22 mouse cellular contexts compared by ENCODE assay signal in the genomic region with DNA sequence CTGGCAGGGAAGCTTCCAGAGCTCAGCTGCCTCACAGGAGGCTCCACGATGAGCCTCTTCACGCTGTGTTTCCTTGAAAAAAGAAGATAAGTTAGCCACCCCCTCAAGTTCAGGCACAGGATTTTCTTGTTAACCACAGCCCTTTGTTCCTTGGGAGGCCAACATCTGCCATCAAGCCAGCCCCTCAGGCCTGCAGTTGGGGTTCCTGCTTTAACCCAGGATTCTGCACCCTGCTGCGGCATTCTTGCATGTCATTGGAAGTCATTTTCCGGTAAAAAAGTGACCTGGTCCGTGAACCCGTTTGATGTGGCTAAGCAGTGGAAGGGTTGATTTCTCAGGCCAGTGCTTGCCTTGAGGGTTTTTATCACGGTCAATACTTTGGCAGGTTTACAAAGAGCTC. TPM values are rescaled to one million over a fixed set of nuclear protein-coding genes. Genes with fewer than 3 reads are reported as not detected.
DNase-seq lines count a peak whose midpoint lies in the region; ATAC-seq and TF ChIP-seq lines count a peak whose summit lies in the region.
"Had no signal": no experiment of that assay in that cellular context is flagged by ENCODE, and none has a peak within 500 bp of the region (broad histone marks: within the 10 kb centered on the region; RNA-seq: fewer than 3 reads in every experiment).

No protein-coding gene starts in this region.

- no peak for TF ChIP-seq POLR2A in limb, embryonic 14.5 days (IDR thresholded peaks at IDR 0.05; ENCODE audit: borderline replicate concordance, extremely low read depth, insufficient read depth, insufficient read length)
- no peak for TF ChIP-seq POLR2A in heart, adult 2 months (IDR thresholded peaks at IDR 0.05; ENCODE audit: insufficient read depth, low read depth, low read length)

- intact Hi-C loops in heart, adult 2 months (cut with DNase I), result loop anchor here (5.0 kb wide), 1 partner anchor 57 kb away; no protein-coding TSS in a partner anchor

- H3K4me2 ChIP-seq in hindbrain, embryonic 14.5 days (replicated peaks), result no peak overlapping the region
- H3K4me2 ChIP-seq in limb, embryonic 13.5 days (replicated peaks), result no peak overlapping the region
- no peak overlapping the region for H3K4me2 ChIP-seq in limb, embryonic 14.5 days (replicated peaks; ENCODE audit: low read depth, low read length, severe bottlenecking)
- H3K4me2 ChIP-seq: forebrain, embryonic 12.5 days; heart, embryonic 12.5 days; liver, embryonic 13.5 days had no signal

- peaks cover 20% of the 10 kb centered on the region for H3K36me3 ChIP-seq in hindbrain, embryonic 10.5 days
- peaks cover 51% of the 10 kb centered on the region for H3K36me3 ChIP-seq in hindbrain, embryonic 14.5 days (replicated peaks; ENCODE audit: control insufficient read depth, insufficient read depth)
- H3K36me3 ChIP-seq in limb, embryonic 13.5 days, result peaks cover 49% of the 10 kb centered on the region
- H3K36me3 ChIP-seq in limb, embryonic 10.5 days, result peaks cover 30% of the 10 kb centered on the region
- H3K36me3 ChIP-seq in limb, embryonic 14.5 days (ENCODE audit: control insufficient read depth, insufficient read depth, low read length), result peaks cover 24% of the 10 kb centered on the region
- H3K36me3 ChIP-seq in heart, adult 2 months (ENCODE audit: control insufficient read depth, insufficient read depth, low read length), result no peaks in the 10 kb centered on the region; the same call in 1 of the 2 replicates

- peak overlapping the region; percentile 43; the same call in 1 of the 2 replicates for H3K27ac ChIP-seq in hindbrain, embryonic 10.5 days
- no peak overlapping the region for H3K27ac ChIP-seq in hindbrain, embryonic 14.5 days
- H3K27ac ChIP-seq in limb, embryonic 13.5 days, result peak overlapping the region; percentile 22; the same call in 1 of the 2 replicates
- no peak overlapping the region; the same call in 1 of the 2 replicates for H3K27ac ChIP-seq in limb, embryonic 10.5 days
- H3K27ac ChIP-seq in limb, embryonic 14.5 days (replicated peaks; ENCODE audit: low read depth, low read length), result no peak overlapping the region
- no peak overlapping the region for H3K27ac ChIP-seq in heart, adult 2 months
- H3K27ac ChIP-seq: forebrain, embryonic 12.5 days; liver, embryonic 13.5 days; stomach, postnatal 0 days had no signal

- H3K9ac ChIP-seq in hindbrain, embryonic 14.5 days, result no peak overlapping the region
- H3K9ac ChIP-seq in limb, embryonic 13.5 days, result no peak overlapping the region
- peak overlapping the region; percentile 18; the same call in 1 of the 2 replicates for H3K9ac ChIP-seq in limb, embryonic 14.5 days (ENCODE audit: low read depth, low read length, severe bottlenecking)
- H3K9ac ChIP-seq in heart, adult 2 months (ENCODE audit: low read depth, low read length), result no peak overlapping the region
- H3K9ac ChIP-seq: forebrain, embryonic 12.5 days; heart, embryonic 12.5 days; liver, embryonic 13.5 days had no signal

- ATAC-seq in hindbrain, embryonic 14.5 days (ENCODE audit: low FRiP score), result no peak
- no peak for ATAC-seq in limb, embryonic 13.5 days (ENCODE audit: low FRiP score, low read depth)
- no peak for ATAC-seq in limb, embryonic 14.5 days (ENCODE audit: low FRiP score, low read depth)

- no peaks in the 10 kb centered on the region for H3K27me3 ChIP-seq in hindbrain, embryonic 10.5 days (ENCODE audit: insufficient read depth, poor library complexity, severe bottlenecking)
- no peaks in the 10 kb centered on the region for H3K27me3 ChIP-seq in hindbrain, embryonic 14.5 days (ENCODE audit: control insufficient read depth, insufficient read depth, low read length)
- no peaks in the 10 kb centered on the region for H3K27me3 ChIP-seq in limb, embryonic 13.5 days
- no peaks in the 10 kb centered on the region for H3K27me3 ChIP-seq in limb, embryonic 10.5 days (ENCODE audit: low read depth, poor library complexity, severe bottlenecking)
- no peaks in the 10 kb centered on the region for H3K27me3 ChIP-seq in limb, embryonic 14.5 days (ENCODE audit: control insufficient read depth, insufficient read depth, low read length)
- no peaks in the 10 kb centered on the region for H3K27me3 ChIP-seq in heart, adult 2 months (ENCODE audit: control insufficient read depth, insufficient read depth, low read length)
- H3K27me3 ChIP-seq: forebrain, embryonic 12.5 days; heart, embryonic 12.5 days; liver, embryonic 13.5 days had no signal

- H3K4me1 ChIP-seq in hindbrain, embryonic 10.5 days (replicated peaks), result peaks cover 33% of the 10 kb centered on the region
- no peaks in the 10 kb centered on the region for H3K4me1 ChIP-seq in hindbrain, embryonic 14.5 days (replicated peaks; ENCODE audit: control insufficient read depth, insufficient read depth, low read length)
- peaks cover 5% of the 10 kb centered on the region; the same call in 1 of the 2 replicates for H3K4me1 ChIP-seq in limb, embryonic 13.5 days
- peaks cover 6% of the 10 kb centered on the region for H3K4me1 ChIP-seq in limb, embryonic 10.5 days
- no peaks in the 10 kb centered on the region for H3K4me1 ChIP-seq in limb, embryonic 14.5 days (ENCODE audit: control insufficient read depth, insufficient read depth, low read length)
- peaks cover 7% of the 10 kb centered on the region for H3K4me1 ChIP-seq in heart, adult 2 months (ENCODE audit: control insufficient read depth, insufficient read depth, low read length)

- no peak for TF ChIP-seq CTCF in heart, adult 2 months (IDR thresholded peaks at IDR 0.05)

- TF ChIP-seq EP300 in heart, adult 2 months (IDR thresholded peaks at IDR 0.05; ENCODE audit: insufficient read depth, low read depth, low read length), result no peak

- H3K9me3 ChIP-seq in hindbrain, embryonic 10.5 days, result no peaks in the 10 kb centered on the region
- no peaks in the 10 kb centered on the region for H3K9me3 ChIP-seq in hindbrain, embryonic 14.5 days (ENCODE audit: control insufficient read depth, low read length)
- no peaks in the 10 kb centered on the region for H3K9me3 ChIP-seq in limb, embryonic 13.5 days
- no peaks in the 10 kb centered on the region for H3K9me3 ChIP-seq in limb, embryonic 10.5 days (replicated peaks)
- H3K9me3 ChIP-seq in limb, embryonic 14.5 days (ENCODE audit: control insufficient read depth, low read length), result no peaks in the 10 kb centered on the region
- H3K9me3 ChIP-seq: forebrain, embryonic 12.5 days; heart, embryonic 12.5 days; liver, embryonic 13.5 days had no signal

- H3K79me2 ChIP-seq in heart, adult 2 months (replicated peaks; ENCODE audit: control insufficient read depth, insufficient read depth, low read length), result no peaks in the 10 kb centered on the region

- H3K4me3 ChIP-seq in hindbrain, embryonic 10.5 days, result no peak overlapping the region
- no peak overlapping the region for H3K4me3 ChIP-seq in hindbrain, embryonic 14.5 days (replicated peaks; ENCODE audit: low read length)
- no peak overlapping the region for H3K4me3 ChIP-seq in limb, embryonic 13.5 days
- H3K4me3 ChIP-seq in limb, embryonic 10.5 days, result no peak overlapping the region
- no peak overlapping the region for H3K4me3 ChIP-seq in limb, embryonic 14.5 days (replicated peaks; ENCODE audit: low read length)
- no peak overlapping the region for H3K4me3 ChIP-seq in heart, adult 2 months
- H3K4me3 ChIP-seq: forebrain, embryonic 12.5 days; heart, embryonic 12.5 days; liver, embryonic 13.5 days had no signal

- 59% methylated on average over 7 of the region's 7 CpGs for whole genome bisulfite sequencing in hindbrain, embryonic 10.5 days
- 46% methylated on average over 7 of the region's 7 CpGs for WGBS in hindbrain, embryonic 14.5 days
- 50% methylated on average over 7 of the region's 7 CpGs for WGBS in limb, embryonic 13.5 days
- WGBS in limb, embryonic 10.5 days, result 66% methylated on average over 7 of the region's 7 CpGs
- 50% methylated on average over 7 of the region's 7 CpGs for WGBS in limb, embryonic 14.5 days
- WGBS in heart, adult 2 months, result 86% methylated on average over 7 of the region's 7 CpGs

- no peak for DNase-seq in hindbrain, embryonic 10.5 days (ENCODE audit: low spot score)
- no peak for DNase-seq in hindbrain, embryonic 14.5 days (ENCODE audit: low spot score)
- no peak for DNase-seq in limb, embryonic 10.5 days (ENCODE audit: low spot score)
- peak; percentile 85 for DNase-seq in R1 (ENCODE audit: low read depth, low spot score)
- DNase-seq in limb, embryonic 14.5 days (ENCODE audit: low spot score), result no peak
- DNase-seq in heart, adult 2 months, result no peak
- DNase-seq: adrenal gland, postnatal 36 days; cerebellum, adult 9-11 months; gastrocnemius, postnatal 10 days; heart, adult 11 months; heart, postnatal 10 days; kidney, adult 2 months; liver, embryonic 13.5 days; lung, adult 2 months; lung, postnatal 14 days; right cerebral cortex, postnatal 14 days; thymus, adult 2 months; thymus, postnatal 4 days had no signal

RNA-seq across cellular contexts. Expression of gene Iqck, which starts 31.1 kb away (rescaled TPM):
- 6.7 and 9.6 TPM in 2 replicates for polyA plus RNA-seq in hindbrain, embryonic 10.5 days (2016; fragmentation: Nextera tagmentation; extraction: Ambion mirVana)
- 4.4 and 4.5 TPM in 2 replicates for polyA plus RNA-seq in hindbrain, embryonic 14.5 days (2014; fragmentation: Nextera tagmentation; extraction: Ambion mirVana)
- 2.3 TPM in 2 replicates for polyA plus RNA-seq in limb, embryonic 13.5 days (2015; fragmentation: Nextera tagmentation; extraction: Ambion mirVana)
- 1.5 and 1.8 TPM in 2 replicates for polyA plus RNA-seq in limb, embryonic 10.5 days (2016; fragmentation: Nextera tagmentation; extraction: Ambion mirVana)
- 2.5 and 2.6 TPM in 2 replicates for polyA plus RNA-seq in limb, embryonic 14.5 days (2012; rRNA removed)
- polyA plus RNA-seq in limb, embryonic 14.5 days (2014; fragmentation: Nextera tagmentation; extraction: Ambion mirVana), result 2.6 and 2.8 TPM in 2 replicates
- under 1 TPM; 0.29 to 0.32 TPM for total RNA-seq in heart, adult 2 months (2021)
- polyA plus RNA-seq in heart, adult 2 months (2012; rRNA removed), result 0.70 and 0.88 TPM in 2 replicates

RNA-seq across cellular contexts. Expression of gene Knop1, which starts 31.6 kb away (rescaled TPM):
- 105 and 137 TPM in 2 replicates for polyA plus RNA-seq in hindbrain, embryonic 10.5 days (2016; fragmentation: Nextera tagmentation; extraction: Ambion mirVana)
- polyA plus RNA-seq in hindbrain, embryonic 14.5 days (2014; fragmentation: Nextera tagmentation; extraction: Ambion mirVana), result 55.0 and 64.8 TPM in 2 replicates
- 125 and 134 TPM in 2 replicates for polyA plus RNA-seq in limb, embryonic 13.5 days (2015; fragmentation: Nextera tagmentation; extraction: Ambion mirVana)
- 124 and 141 TPM in 2 replicates for polyA plus RNA-seq in limb, embryonic 10.5 days (2016; fragmentation: Nextera tagmentation; extraction: Ambion mirVana)
- 34.1 and 34.2 TPM in 2 replicates for polyA plus RNA-seq in limb, embryonic 14.5 days (2012; rRNA removed)
- polyA plus RNA-seq in limb, embryonic 14.5 days (2014; fragmentation: Nextera tagmentation; extraction: Ambion mirVana), result 84.6 and 108 TPM in 2 replicates
- 10 to 100 TPM; 13.7 to 14.0 TPM for total RNA-seq in heart, adult 2 months (2021)
- polyA plus RNA-seq in heart, adult 2 months (2012; rRNA removed), result 5.3 and 9.8 TPM in 2 replicates

Comparison
In these comparisons a context has a peak if more than half of its experiments do, and no peak if none do; other contexts are left out.
1. H3K27ac ChIP-seq: peak in hindbrain, embryonic 10.5 days (single experiment) and limb, embryonic 13.5 days (single experiment); none in hindbrain, embryonic 14.5 days (single experiment), limb, embryonic 10.5 days (single experiment), limb, embryonic 14.5 days (single experiment) and heart, adult 2 months (single experiment).